Mouse (Mus musculus) small intestine, adult 2 months (tissue): ENCODE measurements around the gene Col6a1.

Experiments used
- CTCF ChIP-seq: fragments of 200-500 bp; IDR thresholded peaks from 2 replicates; pipeline ENCODE4 v1.5.1; 2012; ENCODE audit warnings: low read depth, mild to moderate bottlenecking, control low read depth, inconsistent platforms, low read length, moderate library complexity, mixed read lengths; ENCODE audit not compliant: insufficient replicate concordance, insufficient read length; ENCODE audit errors: extremely low read depth
- POLR2A ChIP-seq: fragments of 200-500 bp; IDR thresholded peaks from 2 replicates; pipeline ENCODE4 v1.6.1; 2012; ENCODE audit warnings: low read depth, mild to moderate bottlenecking, control low read depth, inconsistent platforms, low read length, moderate library complexity

DNA sequence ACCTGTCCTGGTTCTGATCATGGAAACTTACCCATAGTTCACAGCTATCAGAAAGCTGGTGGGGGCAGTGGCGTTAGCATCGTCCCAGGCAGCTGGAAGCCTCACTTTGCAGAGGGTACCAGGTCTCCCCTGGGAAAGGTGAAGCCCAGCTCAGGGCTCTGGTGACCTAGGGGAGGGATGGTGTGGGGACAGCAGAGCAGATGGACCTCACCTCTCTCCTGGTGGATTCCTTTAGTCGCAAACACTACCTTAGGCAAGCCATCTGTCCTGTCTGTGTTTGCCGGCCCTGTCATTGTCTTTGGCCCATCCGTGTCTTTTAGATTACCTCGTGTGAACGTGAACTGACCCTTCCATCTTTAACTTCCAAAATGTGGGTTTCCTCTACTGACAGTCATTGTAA, 42.5 kb downstream of the Col6a1 start:
- TF ChIP-seq POLR2A (no peak), CTCF (no peak)
